ENCODE assay signal across 17 mouse cellular contexts in the genomic region with DNA sequence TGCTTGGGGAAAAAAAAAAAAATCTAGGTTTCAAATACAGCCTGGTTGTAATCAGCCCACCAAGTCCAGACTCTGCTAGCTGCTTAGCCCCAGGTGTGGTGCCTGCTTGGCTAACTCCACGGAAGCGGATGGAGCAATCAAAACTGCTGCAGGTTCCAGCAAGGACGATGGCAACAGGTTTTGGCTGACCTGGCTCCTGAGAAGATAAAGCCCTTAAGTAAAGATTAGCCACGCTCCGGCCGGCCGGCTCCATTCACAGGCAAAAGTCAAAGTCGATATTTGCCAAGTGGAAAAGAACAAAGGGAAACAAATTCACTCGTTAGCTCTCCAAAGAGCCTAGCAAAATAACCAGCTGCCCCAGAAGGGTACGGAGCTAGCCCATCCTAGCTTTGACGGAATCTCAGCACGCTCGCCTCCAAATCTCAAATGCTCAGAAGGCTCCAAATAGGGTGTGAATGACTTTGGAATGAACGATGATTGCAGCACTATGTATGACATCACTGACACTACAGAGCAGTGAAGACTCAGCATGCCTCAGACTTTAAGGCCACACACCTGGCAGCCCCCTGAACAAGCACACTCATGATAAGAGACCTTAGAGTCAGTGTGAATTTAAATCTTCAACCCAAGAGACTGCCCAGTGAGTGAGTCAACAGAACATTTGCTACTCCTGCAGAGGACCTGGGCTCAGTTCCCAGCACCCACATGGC.
DNase-seq lines count a peak whose midpoint lies in the region; ATAC-seq and TF ChIP-seq lines count a peak whose summit lies in the region.
"Had no signal": no experiment of that assay in that cellular context is flagged by ENCODE, and none has a peak within 500 bp of the region (broad histone marks: within the 10 kb centered on the region; RNA-seq: fewer than 3 reads in every experiment).

No protein-coding gene starts in this region.

- 61% methylated on average over 14 of the region's 14 CpGs for WGBS in heart, embryonic 11.5 days (ENCODE audit: insufficient replicate concordance)
- WGBS in midbrain, embryonic 10.5 days = 54% methylated on average over 14 of the region's 14 CpGs
- WGBS in midbrain, postnatal 0 days = 42% methylated on average over 14 of the region's 14 CpGs
- 70% methylated on average over 14 of the region's 14 CpGs for WGBS in liver, embryonic 14.5 days (ENCODE audit: insufficient replicate concordance)

- DNase-seq in heart, adult 11 months = peak; percentile 89
- DNase-seq in midbrain, embryonic 10.5 days (ENCODE audit: low spot score) = peak; percentile 25
- DNase-seq in midbrain, postnatal 0 days (ENCODE audit: low spot score) = no peak
- no peak for DNase-seq in liver, embryonic 14.5 days (ENCODE audit: low read depth in 3 of 3, low spot score in 3 of 3)
- no peak for DNase-seq in layer of hippocampus, postnatal 14 days (ENCODE audit: low spot score in 2 of 2)
- DNase-seq in adipocyte (ENCODE audit: low spot score) = no peak
- no peak for DNase-seq in cerebellum, adult 18-20 months
- DNase-seq: adrenal gland, postnatal 36 days; gastrocnemius, postnatal 36 days; layer of hippocampus, postnatal 36 days; lung, adult 2 months; midbrain, embryonic 14.5 days; right cerebral cortex, postnatal 14 days; thymus, postnatal 14 days had no signal

- H3K9me3 ChIP-seq in heart, embryonic 11.5 days (replicated peaks; ENCODE audit: control insufficient read depth, low read length) = no peaks in the 10 kb centered on the region
- H3K9me3 ChIP-seq in midbrain, embryonic 10.5 days (replicated peaks) = no peaks in the 10 kb centered on the region
- no peaks in the 10 kb centered on the region for H3K9me3 ChIP-seq in midbrain, postnatal 0 days (ENCODE audit: low read length)
- no peaks in the 10 kb centered on the region for H3K9me3 ChIP-seq in liver, embryonic 14.5 days (ENCODE audit: control insufficient read depth, low read length)
- H3K9me3 ChIP-seq: embryonic facial prominence, embryonic 13.5 days; hindbrain, embryonic 13.5 days had no signal

- no peaks in the 10 kb centered on the region for H3K27me3 ChIP-seq in heart, embryonic 11.5 days (ENCODE audit: control insufficient read depth, insufficient read depth, low read length)
- H3K27me3 ChIP-seq in midbrain, embryonic 10.5 days (ENCODE audit: low read depth, poor library complexity, severe bottlenecking) = no peaks in the 10 kb centered on the region
- H3K27me3 ChIP-seq in midbrain, postnatal 0 days (ENCODE audit: insufficient read depth, low read length) = no peaks in the 10 kb centered on the region
- no peaks in the 10 kb centered on the region for H3K27me3 ChIP-seq in liver, embryonic 14.5 days (ENCODE audit: control insufficient read depth, insufficient read depth, low read length)
- H3K27me3 ChIP-seq: embryonic facial prominence, embryonic 13.5 days; hindbrain, embryonic 13.5 days had no signal

- no peak for ATAC-seq in heart, embryonic 11.5 days (replicated peaks; ENCODE audit: insufficient number of reproducible peaks, low FRiP score, low TSS enrichment)
- ATAC-seq in midbrain, postnatal 0 days (ENCODE audit: low FRiP score) = no peak
- peak; percentile 56 for ATAC-seq in liver, embryonic 14.5 days (ENCODE audit: insufficient read depth)

- no peaks in the 10 kb centered on the region for H3K4me1 ChIP-seq in heart, embryonic 11.5 days (ENCODE audit: control insufficient read depth, insufficient read depth, low read length)
- peaks cover 9% of the 10 kb centered on the region for H3K4me1 ChIP-seq in midbrain, embryonic 10.5 days
- H3K4me1 ChIP-seq in midbrain, postnatal 0 days (ENCODE audit: insufficient read depth, low read length) = no peaks in the 10 kb centered on the region
- peaks cover 0 to 5% of the 10 kb centered on the region in 2 experiments; a peak in 2 of 4 replicates for H3K4me1 ChIP-seq in liver, embryonic 14.5 days (replicated peaks; ENCODE audit: control insufficient read depth in 2 of 2, insufficient read depth in 2 of 2, low read length in 1 of 2)
- H3K4me1 ChIP-seq: embryonic facial prominence, embryonic 13.5 days; hindbrain, embryonic 13.5 days had no signal

- TF ChIP-seq CTCF in midbrain, postnatal 0 days (IDR thresholded peaks at IDR 0.05) = no peak
- TF ChIP-seq CTCF in liver, embryonic 14.5 days (IDR thresholded peaks at IDR 0.05; ENCODE audit: low read depth) = no peak

- no peak overlapping the region for H3K9ac ChIP-seq in heart, embryonic 11.5 days (ENCODE audit: low read depth, low read length)
- H3K9ac ChIP-seq in midbrain, postnatal 0 days (replicated peaks; ENCODE audit: low read length, poor library complexity, severe bottlenecking) = no peak overlapping the region
- H3K9ac ChIP-seq in liver, embryonic 14.5 days (replicated peaks) = no peak overlapping the region
- H3K9ac ChIP-seq: embryonic facial prominence, embryonic 13.5 days; hindbrain, embryonic 13.5 days had no signal

- H3K4me3 ChIP-seq in heart, embryonic 11.5 days (ENCODE audit: low read depth, low read length) = no peak overlapping the region
- no peak overlapping the region for H3K4me3 ChIP-seq in midbrain, embryonic 10.5 days
- no peak overlapping the region for H3K4me3 ChIP-seq in midbrain, postnatal 0 days (ENCODE audit: low read depth, low read length)
- no peak overlapping the region for H3K4me3 ChIP-seq in liver, embryonic 14.5 days (ENCODE audit: insufficient read depth in 1 of 2, low read depth in 2 of 2, low read length in 2 of 2)
- H3K4me3 ChIP-seq: embryonic facial prominence, embryonic 13.5 days; hindbrain, embryonic 13.5 days had no signal

- TF ChIP-seq EP300 in liver, embryonic 14.5 days (IDR thresholded peaks at IDR 0.05; ENCODE audit: low read depth) = no peak

- H3K4me2 ChIP-seq in heart, embryonic 11.5 days = no peak overlapping the region
- no peak overlapping the region for H3K4me2 ChIP-seq in midbrain, postnatal 0 days (ENCODE audit: low read depth, low read length, poor library complexity, severe bottlenecking)
- H3K4me2 ChIP-seq in liver, embryonic 14.5 days (ENCODE audit: low read depth) = no peak overlapping the region
- H3K4me2 ChIP-seq: embryonic facial prominence, embryonic 13.5 days; hindbrain, embryonic 13.5 days had no signal

- no peak overlapping the region for H3K27ac ChIP-seq in heart, embryonic 11.5 days (ENCODE audit: low read depth, low read length)
- H3K27ac ChIP-seq in midbrain, embryonic 10.5 days (replicated peaks) = no peak overlapping the region
- H3K27ac ChIP-seq in midbrain, postnatal 0 days (ENCODE audit: low read depth, low read length) = no peak overlapping the region
- H3K27ac ChIP-seq in liver, embryonic 14.5 days = no peak overlapping the region
- H3K27ac ChIP-seq: embryonic facial prominence, embryonic 13.5 days; hindbrain, embryonic 13.5 days had no signal

- H3K36me3 ChIP-seq in heart, embryonic 11.5 days (ENCODE audit: control insufficient read depth, insufficient read depth, low read length) = no peaks in the 10 kb centered on the region
- H3K36me3 ChIP-seq in midbrain, embryonic 10.5 days = 0 out of 2 replicates have a peak, but pooled peaks cover 4% of the 10 kb centered on the region
- no peaks in the 10 kb centered on the region for H3K36me3 ChIP-seq in midbrain, postnatal 0 days (ENCODE audit: insufficient read depth, low read length)
- no peaks in the 10 kb centered on the region for H3K36me3 ChIP-seq in liver, embryonic 14.5 days (replicated peaks; ENCODE audit: control insufficient read depth, insufficient read depth, low read depth)
- H3K36me3 ChIP-seq: embryonic facial prominence, embryonic 13.5 days; hindbrain, embryonic 13.5 days had no signal

Comparison
In these comparisons a context has a peak if more than half of its experiments do, and no peak if none do; other contexts are left out.
1. DNase-seq: peak in heart, adult 11 months (single experiment) and midbrain, embryonic 10.5 days (single experiment); none in midbrain, postnatal 0 days (single experiment), liver, embryonic 14.5 days (0 of 3), layer of hippocampus, postnatal 14 days (0 of 2), adipocyte (single experiment) and cerebellum, adult 18-20 months (0 of 2).